Mouse (Mus musculus) stomach, postnatal 0 days (tissue): Measurements from ENCODE around the gene Cdk7.

ENCODE experiments used
- CTCF ChIP-seq: IDR thresholded peaks from 2 replicates; pipeline ENCODE4 v1.5.1; 2016; ENCODE audit warnings: antibody characterized with exemption, low read depth, mild to moderate bottlenecking, moderate library complexity
- EP300 ChIP-seq: optimal IDR thresholded peaks from 2 replicates; pipeline ENCODE3; 2016; ENCODE audit warnings: antibody characterized with exemption

GRCm38 (mm10) chr13:100746090-100746489 lies 15.4 kb upstream of the Cdk7 start:
- no peak for TF ChIP-seq EP300
- TF ChIP-seq CTCF: no peak
